Mouse (Mus musculus): ENCODE measurements around the gene Alox5. TPM values are rescaled to one million over a fixed set of nuclear protein-coding genes. Genes with fewer than 3 reads are reported as not detected.

Alox5 gene
- polyA plus RNA-seq, 1 experiment = 0.44 TPM

- no peak for TF ChIP-seq POLR2A (IDR thresholded peaks at IDR 0.05; ENCODE audit: low read depth, low read length)
- no peak for TF ChIP-seq CTCF (IDR thresholded peaks at IDR 0.05; ENCODE audit: borderline replicate concordance, insufficient read depth, low read length)
- H3K4me1 ChIP-seq (ENCODE audit: control insufficient read depth, insufficient read depth, low read length) = no peaks in the 10 kb centered on the region
- H3K4me3 ChIP-seq (ENCODE audit: insufficient read depth, low read length) = no peak overlapping the region
- no peak overlapping the region for H3K27ac ChIP-seq (ENCODE audit: insufficient read depth, low read length)
These were observed 4.5 kb downstream of the Alox5 start for GRCm38 (mm10) chr6:116456482-116456881.

GRCm38 (mm10) chr6:116455781-116456180, 5.2 kb downstream of the Alox5 start:
- Histone ChIP-seq H3K27ac (ENCODE audit: insufficient read depth, low read length) (no peak overlapping the region), H3K4me3 (ENCODE audit: insufficient read depth, low read length) (no peak overlapping the region), H3K4me1 (ENCODE audit: control insufficient read depth, insufficient read depth, low read length) (no peaks in the 10 kb centered on the region)
- TF ChIP-seq POLR2A (IDR thresholded peaks at IDR 0.05; ENCODE audit: low read depth, low read length) (no peak), CTCF (IDR thresholded peaks at IDR 0.05; ENCODE audit: borderline replicate concordance, insufficient read depth, low read length) (no peak)

- no peak overlapping the region for H3K27ac ChIP-seq (ENCODE audit: insufficient read depth, low read length)
- no peak overlapping the region for H3K4me3 ChIP-seq (ENCODE audit: insufficient read depth, low read length)
- TF ChIP-seq POLR2A (IDR thresholded peaks at IDR 0.05; ENCODE audit: low read depth, low read length) (no peak), CTCF (IDR thresholded peaks at IDR 0.05; ENCODE audit: borderline replicate concordance, insufficient read depth, low read length) (no peak)
- H3K4me1 ChIP-seq (ENCODE audit: control insufficient read depth, insufficient read depth, low read length) = no peaks in the 10 kb centered on the region
These were observed 20.1 kb downstream of the Alox5 start for GRCm38 (mm10) chr6:116440849-116441248.

- Histone ChIP-seq H3K4me3 (ENCODE audit: insufficient read depth, low read length) (no peak overlapping the region), H3K27ac (ENCODE audit: insufficient read depth, low read length) (no peak overlapping the region), H3K4me1 (ENCODE audit: control insufficient read depth, insufficient read depth, low read length) (no peaks in the 10 kb centered on the region)
- TF ChIP-seq CTCF (IDR thresholded peaks at IDR 0.05; ENCODE audit: borderline replicate concordance, insufficient read depth, low read length) = no peak
- no peak for TF ChIP-seq POLR2A (IDR thresholded peaks at IDR 0.05; ENCODE audit: low read depth, low read length)
These were observed 20.5 kb downstream of the Alox5 start for GRCm38 (mm10) chr6:116440447-116440846.

GRCm38 (mm10) chr6:116439531-116439930, 21.4 kb downstream of the Alox5 start:
- Histone ChIP-seq H3K4me3 (ENCODE audit: insufficient read depth, low read length) (no peak overlapping the region), H3K4me1 (ENCODE audit: control insufficient read depth, insufficient read depth, low read length) (no peaks in the 10 kb centered on the region), H3K27ac (ENCODE audit: insufficient read depth, low read length) (no peak overlapping the region)
- no peak for TF ChIP-seq POLR2A (IDR thresholded peaks at IDR 0.05; ENCODE audit: low read depth, low read length)
- TF ChIP-seq CTCF (IDR thresholded peaks at IDR 0.05; ENCODE audit: borderline replicate concordance, insufficient read depth, low read length) = no peak

- no peak overlapping the region for H3K4me3 ChIP-seq (ENCODE audit: insufficient read depth, low read length)
- H3K27ac ChIP-seq (ENCODE audit: insufficient read depth, low read length) = no peak overlapping the region
- no peaks in the 10 kb centered on the region for H3K4me1 ChIP-seq (ENCODE audit: control insufficient read depth, insufficient read depth, low read length)
- TF ChIP-seq CTCF (IDR thresholded peaks at IDR 0.05; ENCODE audit: borderline replicate concordance, insufficient read depth, low read length) (no peak), POLR2A (IDR thresholded peaks at IDR 0.05; ENCODE audit: low read depth, low read length) (no peak)
These were observed 22.1 kb downstream of the Alox5 start for GRCm38 (mm10) chr6:116438864-116439263.

GRCm38 (mm10) chr6:116428282-116428681, 32.7 kb downstream of the Alox5 start:
- Histone ChIP-seq H3K4me1 (ENCODE audit: control insufficient read depth, insufficient read depth, low read length) (no peaks in the 10 kb centered on the region), H3K27ac (ENCODE audit: insufficient read depth, low read length) (no peak overlapping the region), H3K4me3 (ENCODE audit: insufficient read depth, low read length) (no peak overlapping the region)
- TF ChIP-seq POLR2A (IDR thresholded peaks at IDR 0.05; ENCODE audit: low read depth, low read length) (no peak), CTCF (IDR thresholded peaks at IDR 0.05; ENCODE audit: borderline replicate concordance, insufficient read depth, low read length) (no peak)

GRCm38 (mm10) chr6:116427552-116427951, 33.4 kb downstream of the Alox5 start:
- Histone ChIP-seq H3K27ac (ENCODE audit: insufficient read depth, low read length) (no peak overlapping the region), H3K4me1 (ENCODE audit: control insufficient read depth, insufficient read depth, low read length) (no peaks in the 10 kb centered on the region), H3K4me3 (ENCODE audit: insufficient read depth, low read length) (no peak overlapping the region)
- TF ChIP-seq POLR2A (IDR thresholded peaks at IDR 0.05; ENCODE audit: low read depth, low read length) (no peak), CTCF (IDR thresholded peaks at IDR 0.05; ENCODE audit: borderline replicate concordance, insufficient read depth, low read length) (no peak)

- no peak for TF ChIP-seq POLR2A (IDR thresholded peaks at IDR 0.05; ENCODE audit: low read depth, low read length)
- TF ChIP-seq CTCF (IDR thresholded peaks at IDR 0.05; ENCODE audit: borderline replicate concordance, insufficient read depth, low read length) = no peak
These were observed 37.3 kb downstream of the Alox5 start for GRCm38 (mm10) chr6:116423664-116424063.

GRCm38 (mm10) chr6:116422991-116423390, 38.0 kb downstream of the Alox5 start:
- TF ChIP-seq CTCF (IDR thresholded peaks at IDR 0.05; ENCODE audit: borderline replicate concordance, insufficient read depth, low read length) (no peak), POLR2A (IDR thresholded peaks at IDR 0.05; ENCODE audit: low read depth, low read length) (no peak)
- H3K4me1 ChIP-seq (ENCODE audit: control insufficient read depth, insufficient read depth, low read length) = no peaks in the 10 kb centered on the region
- H3K4me3 ChIP-seq (ENCODE audit: insufficient read depth, low read length) = no peak overlapping the region
- no peak overlapping the region for H3K27ac ChIP-seq (ENCODE audit: insufficient read depth, low read length)

More at GRCm38 (mm10) chr6:116423664-116424063, 37.3 kb downstream of the Alox5 start:
- Histone ChIP-seq H3K27ac (ENCODE audit: insufficient read depth, low read length) (no peak overlapping the region), H3K4me3 (ENCODE audit: insufficient read depth, low read length) (no peak overlapping the region), H3K4me1 (ENCODE audit: control insufficient read depth, insufficient read depth, low read length) (no peaks in the 10 kb centered on the region)

- Histone ChIP-seq H3K4me1 (ENCODE audit: control insufficient read depth, insufficient read depth, low read length) (no peaks in the 10 kb centered on the region), H3K4me3 (ENCODE audit: insufficient read depth, low read length) (no peak overlapping the region), H3K27ac (ENCODE audit: insufficient read depth, low read length) (no peak overlapping the region)
- no peak for TF ChIP-seq POLR2A (IDR thresholded peaks at IDR 0.05; ENCODE audit: low read depth, low read length)
- no peak for TF ChIP-seq CTCF (IDR thresholded peaks at IDR 0.05; ENCODE audit: borderline replicate concordance, insufficient read depth, low read length)
These were observed 40.7 kb downstream of the Alox5 start for GRCm38 (mm10) chr6:116420271-116420670.
